Mouse (Mus musculus) spleen, adult 12 weeks (tissue): Measurements from ENCODE around the gene Gpr108.

ENCODE experiments used
- DNase-seq: peaks from one replicate; pipeline ENCODE4 v3.0.0; 2022; ENCODE audit warnings: low spot score

Gpr108 gene

GRCm38 (mm10) chr17:57245311-57245929, 2.8 kb downstream of the Gpr108 start:
- DNase-seq, result no peak

GRCm38 (mm10) chr17:57243650-57244370, 4.4 kb downstream of the Gpr108 start:
- no peak for DNase-seq

- no peak for DNase-seq
Measured at GRCm38 (mm10) chr17:57237181-57237580, 11.1 kb downstream of the Gpr108 start.

GRCm38 (mm10) chr17:57235803-57236202, 12.4 kb downstream of the Gpr108 start:
- no peak for DNase-seq

- DNase-seq, result no peak
Measured at GRCm38 (mm10) chr17:57234254-57234928, 13.9 kb downstream of the Gpr108 start.

- DNase-seq, result no peak
Measured at GRCm38 (mm10) chr17:57233038-57233437, 15.2 kb downstream of the Gpr108 start.

GRCm38 (mm10) chr17:57232200-57232599, 16.0 kb downstream of the Gpr108 start:
- DNase-seq, result no peak

GRCm38 (mm10) chr17:57231321-57231771, 16.9 kb downstream of the Gpr108 start:
- no peak for DNase-seq

- DNase-seq, result no peak
Measured at GRCm38 (mm10) chr17:57230728-57231125, 17.5 kb downstream of the Gpr108 start.

GRCm38 (mm10) chr17:57229851-57230727, 18.2 kb downstream of the Gpr108 start:
- no peak for DNase-seq

GRCm38 (mm10) chr17:57228873-57229272, 19.4 kb downstream of the Gpr108 start:
- no peak for DNase-seq

GRCm38 (mm10) chr17:57228014-57228413, 20.2 kb downstream of the Gpr108 start, which contains the start of gene C3:
C3 (minus strand) TSS chr17:57228136.
- no peak for DNase-seq

GRCm38 (mm10) chr17:57227468-57227867, 20.8 kb downstream of the Gpr108 start:
- DNase-seq, result no peak

GRCm38 (mm10) chr17:57223313-57223712, 24.9 kb downstream of the Gpr108 start:
- DNase-seq, result no peak

- DNase-seq, result no peak
Measured at GRCm38 (mm10) chr17:57221911-57222310, 26.3 kb downstream of the Gpr108 start.

- DNase-seq, result no peak
Measured at GRCm38 (mm10) chr17:57219884-57220207, 28.4 kb downstream of the Gpr108 start.

- peak; percentile 51 for DNase-seq
Measured at GRCm38 (mm10) chr17:57219167-57219883, 28.9 kb downstream of the Gpr108 start.

GRCm38 (mm10) chr17:57218335-57218900, 29.8 kb downstream of the Gpr108 start:
- DNase-seq, result no peak

GRCm38 (mm10) chr17:57214676-57215387, 33.4 kb downstream of the Gpr108 start:
- DNase-seq, result no peak

GRCm38 (mm10) chr17:57211501-57211900, 36.7 kb downstream of the Gpr108 start:
- DNase-seq, result no peak
